Mouse (Mus musculus) liver, postnatal 0 days (tissue): ENCODE results near the gene Sox14. TPM values are rescaled to one million over a fixed set of nuclear protein-coding genes. Genes with fewer than 3 reads are reported as not detected.

ENCODE experiments used
- ATAC-seq: fragments of 200-750 bp; cut with Nextera tagmentation; 2 replicates; pipeline ENCODE4 v1.8.0; 2017; ENCODE audit warnings: mild to moderate bottlenecking, moderate library complexity
- DNase-seq: peaks from one replicate; pipeline ENCODE4 v3.0.0-alpha.2; 2016
- H3K27ac ChIP-seq: fragments of 300-500 bp; sonication (generic); 2 replicates; pipeline ENCODE4 v1.5.1; 2014; ENCODE audit warnings: antibody characterized with exemption, moderate library complexity, mild to moderate bottlenecking, low read depth
- H3K27me3 ChIP-seq: fragments of 300-500 bp; sonication (generic); 2 replicates; pipeline ENCODE4 v1.6.1; 2014; ENCODE audit warnings: low read length, control low read depth, mixed read lengths; ENCODE audit not compliant: insufficient read depth
- H3K36me3 ChIP-seq: fragments of 300-500 bp; sonication (generic); replicated peaks from 2 replicates; pipeline ENCODE4 v1.6.1; 2014; ENCODE audit warnings: mild to moderate bottlenecking, control low read depth, low read length, moderate library complexity, mixed read lengths; ENCODE audit not compliant: insufficient read depth
- H3K4me1 ChIP-seq: fragments of 300-500 bp; sonication (generic); 2 replicates; pipeline ENCODE4 v1.6.1; 2014; ENCODE audit warnings: antibody characterized with exemption, mild to moderate bottlenecking, control low read depth; ENCODE audit not compliant: insufficient read depth
- H3K4me2 ChIP-seq: fragments of 300-500 bp; sonication (generic); 2 replicates; pipeline ENCODE4 v1.6.1; 2014; ENCODE audit warnings: low read depth, mild to moderate bottlenecking, low read length, moderate library complexity, mixed read lengths
- H3K4me3 ChIP-seq: fragments of 300-500 bp; sonication (generic); 2 replicates; pipeline ENCODE4 v1.5.1; 2014; ENCODE audit warnings: low read depth, low read length
- H3K9ac ChIP-seq: fragments of 300-500 bp; sonication (generic); replicated peaks from 2 replicates; pipeline ENCODE4 v1.6.1; 2014; ENCODE audit warnings: mild to moderate bottlenecking, moderate library complexity
- H3K9me3 ChIP-seq: fragments of 300-500 bp; sonication (generic); 2 replicates; pipeline ENCODE4 v1.6.1; 2016; ENCODE audit warnings: mild to moderate bottlenecking, control low read depth, low read length, mixed read lengths
- CTCF ChIP-seq: sonication (generic); IDR thresholded peaks from 2 replicates; pipeline ENCODE4 v1.5.1; 2016; ENCODE audit warnings: antibody characterized with exemption, low read depth
- EP300 ChIP-seq: IDR thresholded peaks from 2 replicates; pipeline ENCODE4 v1.6.1; 2016; ENCODE audit warnings: antibody characterized with exemption, low read depth, mild to moderate bottlenecking
- WGBS: fragments of 180-500 bp; shearing (Covaris S2); extraction: QIAGEN DNeasy Blood & Tissue Kit; methylation state at CpG from one replicate; pipeline ENCODE4 v1.1.7; 2014; ENCODE audit not compliant: insufficient replicate concordance; 5-methylcytosine and 5-hydroxymethylcytosine counted together
- polyA plus RNA-seq: library from polyadenylated mRNA; unstranded; fragments of >200 nt; fragmentation: Nextera tagmentation; extraction: Ambion mirVana; gene quantifications from 2 replicates; pipeline ENCODE4 v1.2.1, GENCODE M21; 2015

Gene Sox14
- polyA plus RNA-seq, 1 experiment from 2014 or later, result not detected

DNA sequence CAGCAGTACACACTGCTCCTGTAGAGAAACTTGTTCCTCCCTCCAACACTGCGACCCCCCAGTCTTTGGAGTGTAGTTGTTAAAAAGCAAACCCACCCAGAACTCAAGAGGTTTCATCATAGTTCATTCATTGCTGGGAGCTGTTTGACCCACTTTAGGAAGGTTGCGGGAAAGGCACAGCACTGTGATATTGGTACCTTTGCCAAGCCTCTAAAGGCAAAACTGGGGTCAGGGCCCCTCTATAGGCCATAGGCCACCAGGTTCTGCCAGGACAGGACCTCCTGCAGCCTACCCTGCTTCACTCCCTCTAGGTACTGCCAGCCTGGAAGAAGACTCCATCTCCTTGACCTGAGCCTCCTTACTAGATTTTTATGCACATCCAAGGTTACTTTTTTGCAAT lies 2.2 kb downstream of the Sox14 start:
- no peak for TF ChIP-seq EP300
- WGBS, result 12% methylated on average over 2 of the region's 2 CpGs
- H3K36me3 ChIP-seq, result no peaks in the 10 kb centered on the region
- H3K27me3 ChIP-seq, result peaks cover 100% of the 10 kb centered on the region
- H3K9ac ChIP-seq, result no peak overlapping the region
- no peak for ATAC-seq
- no peak for DNase-seq
- H3K4me1 ChIP-seq, result no peaks in the 10 kb centered on the region
- no peak overlapping the region for H3K4me2 ChIP-seq
- no peaks in the 10 kb centered on the region for H3K9me3 ChIP-seq
- no peak overlapping the region for H3K4me3 ChIP-seq
- H3K27ac ChIP-seq, result no peak overlapping the region

- WGBS, result 4% methylated on average over 15 of the region's 15 CpGs
- no peak for DNase-seq
- ATAC-seq, result no peak
- H3K9ac ChIP-seq, result no peak overlapping the region
- H3K36me3 ChIP-seq, result no peaks in the 10 kb centered on the region
- TF ChIP-seq EP300 (no peak), CTCF (no peak)
- no peaks in the 10 kb centered on the region for H3K9me3 ChIP-seq
- H3K4me2 ChIP-seq, result no peak overlapping the region
- peaks cover 100% of the 10 kb centered on the region for H3K27me3 ChIP-seq
- H3K4me1 ChIP-seq, result no peaks in the 10 kb centered on the region
- H3K4me3 ChIP-seq, result no peak overlapping the region
- no peak overlapping the region for H3K27ac ChIP-seq
Measured at GRCm38 (mm10) chr9:99873116-99873620, 2.8 kb downstream of the Sox14 start.

- Histone ChIP-seq H3K36me3 (no peaks in the 10 kb centered on the region), H3K4me3 (no peak overlapping the region), H3K27ac (no peak overlapping the region), H3K27me3 (peaks cover 100% of the 10 kb centered on the region), H3K4me2 (no peak overlapping the region), H3K9ac (no peak overlapping the region), H3K4me1 (no peaks in the 10 kb centered on the region), H3K9me3 (no peaks in the 10 kb centered on the region)
- ATAC-seq (no peak), DNase-seq (no peak)
- TF ChIP-seq EP300 (no peak), CTCF (no peak)
- 3% methylated on average over 31 of the region's 31 CpGs for WGBS
Measured at GRCm38 (mm10) chr9:99872204-99873115, 3.5 kb downstream of the Sox14 start.

DNA sequence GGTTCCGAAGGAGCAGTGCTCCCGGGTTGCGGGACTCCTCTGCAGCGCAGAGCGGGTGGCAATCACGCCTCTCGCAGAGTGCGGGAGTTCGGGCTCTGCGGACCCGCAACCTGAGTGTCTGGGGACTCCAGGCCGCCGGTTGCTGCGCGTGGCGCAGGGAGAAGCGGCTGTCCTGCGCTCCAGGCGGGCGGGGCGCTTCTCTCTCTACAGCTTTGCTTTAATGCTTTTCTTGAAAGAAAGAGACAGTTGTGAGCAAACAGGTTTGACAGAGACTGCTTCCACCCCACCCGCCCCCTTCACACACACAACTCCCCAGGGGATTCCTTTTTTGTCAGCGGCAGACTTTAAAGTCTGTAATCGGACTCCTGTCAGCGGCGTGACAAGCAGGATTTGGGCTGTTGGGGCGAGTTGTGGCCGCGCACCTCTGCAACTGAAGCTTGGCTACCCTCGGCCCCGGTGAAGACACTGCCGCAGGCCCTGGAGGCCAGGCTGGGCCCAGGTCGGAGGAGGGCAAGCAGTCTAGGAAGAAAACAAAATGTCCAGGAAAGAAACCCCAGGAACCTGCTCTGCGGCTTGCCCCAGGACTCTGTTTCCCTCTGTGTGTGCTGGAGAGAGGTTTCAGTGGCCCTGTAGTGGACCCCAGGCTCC lies 4.3 kb downstream of the Sox14 start:
- ATAC-seq (no peak), DNase-seq (no peak)
- WGBS, result 2% methylated on average over 29 of the region's 34 CpGs
- H3K4me1 ChIP-seq, result no peaks in the 10 kb centered on the region
- H3K9ac ChIP-seq, result no peak overlapping the region
- H3K36me3 ChIP-seq, result no peaks in the 10 kb centered on the region
- no peak overlapping the region for H3K4me3 ChIP-seq
- H3K27ac ChIP-seq, result no peak overlapping the region
- TF ChIP-seq EP300 (no peak), CTCF (no peak)
- H3K27me3 ChIP-seq, result peaks cover 98% of the 10 kb centered on the region
- no peak overlapping the region for H3K4me2 ChIP-seq
- no peaks in the 10 kb centered on the region for H3K9me3 ChIP-seq

GRCm38 (mm10) chr9:99870780-99871555 lies 5.0 kb downstream of the Sox14 start:
- Histone ChIP-seq H3K9me3 (no peaks in the 10 kb centered on the region), H3K27me3 (peaks cover 98% of the 10 kb centered on the region), H3K27ac (no peak overlapping the region), H3K4me1 (no peaks in the 10 kb centered on the region), H3K4me2 (no peak overlapping the region), H3K4me3 (no peak overlapping the region), H3K9ac (no peak overlapping the region), H3K36me3 (no peaks in the 10 kb centered on the region)
- TF ChIP-seq EP300, result no peak
- ATAC-seq (no peak), DNase-seq (no peak)
- WGBS, result 4% methylated on average over 37 of the region's 37 CpGs
